Mouse (Mus musculus) megakaryocyte, embryonic 14.5 days (primary cell): ENCODE data around the gene Ccdc120. TPM values are rescaled to one million over a fixed set of nuclear protein-coding genes. Genes with fewer than 3 reads are reported as not detected.

Experiments
- H3K27me3 ChIP-seq: replicated peaks from 2 replicates; pipeline ENCODE3; 2012; ENCODE audit warnings: inconsistent platforms
- H3K36me3 ChIP-seq: replicated peaks from 2 replicates; pipeline ENCODE3; 2012; ENCODE audit warnings: low read length, inconsistent platforms, mixed read lengths
- H3K4me1 ChIP-seq: 2 replicates; pipeline ENCODE4 v1.6.1; 2012; ENCODE audit warnings: inconsistent platforms
- H3K4me3 ChIP-seq: replicated peaks from 2 replicates; pipeline ENCODE3; 2012; ENCODE audit warnings: moderate library complexity, mild to moderate bottlenecking, inconsistent platforms
- H3K9me3 ChIP-seq: 2 replicates; pipeline ENCODE4 v1.6.1; 2012; ENCODE audit warnings: inconsistent platforms
- FLI1 ChIP-seq: IDR thresholded peaks from 2 replicates; pipeline ENCODE4 v1.6.1; 2012; ENCODE audit warnings: low read length, inconsistent platforms, mixed read lengths
- GATA1 ChIP-seq: IDR thresholded peaks from 3 replicates; pipeline ENCODE4 v1.6.1; 2012; ENCODE audit warnings: mixed read lengths, low read length, inconsistent platforms, borderline replicate concordance
- polyA plus RNA-seq: library from polyadenylated mRNA; stranded (reverse); fragments of >175 nt; gene quantifications from 2 replicates; pipeline ENCODE4 v1.2.3, GENCODE M21; 2012; ENCODE audit warnings: low replicate concordance; ENCODE audit not compliant: insufficient read depth

Ccdc120 gene
- polyA plus RNA-seq, 1 experiment: 8.5 TPM

DNA sequence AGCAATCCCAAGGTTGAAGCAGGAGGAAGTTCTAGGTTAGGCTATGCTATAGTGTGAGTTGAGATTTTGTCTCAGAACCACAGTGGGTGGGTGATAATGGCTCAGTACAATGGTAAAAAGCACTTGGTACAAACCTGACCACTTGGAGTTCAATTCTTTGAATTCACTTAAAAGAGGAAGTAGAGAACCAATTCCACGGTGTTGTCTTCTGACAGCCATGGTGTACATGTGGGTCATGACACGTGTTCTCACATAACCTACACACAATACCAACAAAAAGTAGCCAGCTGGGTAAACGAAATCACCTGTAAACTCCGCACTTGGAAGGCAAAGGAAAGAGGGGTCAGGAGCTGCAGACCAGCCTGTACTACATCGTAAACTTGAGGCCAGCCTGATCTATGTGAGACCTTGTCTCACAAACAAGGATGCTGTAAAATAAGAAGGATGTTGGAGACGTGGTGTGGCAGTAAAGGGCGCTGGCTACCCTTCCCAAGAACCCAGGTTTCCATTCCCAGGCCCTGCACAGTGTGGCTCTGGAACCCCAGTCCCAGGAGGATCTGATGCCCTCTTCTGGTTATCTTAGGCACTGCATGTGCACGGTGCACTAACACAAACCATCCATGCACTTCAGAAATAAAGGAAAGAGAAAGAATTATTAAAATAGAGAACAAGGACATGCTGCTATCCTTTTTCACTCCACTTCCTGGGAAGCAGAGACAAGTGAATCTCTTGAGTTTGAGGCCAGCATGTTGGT, 25.8 kb upstream of the Ccdc120 start:
- H3K4me1 ChIP-seq: peaks cover 28% of the 10 kb centered on the region
- no peaks in the 10 kb centered on the region for H3K9me3 ChIP-seq
- no peaks in the 10 kb centered on the region for H3K27me3 ChIP-seq
- H3K36me3 ChIP-seq: peaks cover 36% of the 10 kb centered on the region
- no peak overlapping the region for H3K4me3 ChIP-seq
- TF ChIP-seq GATA1 (no peak), FLI1 (no peak)

GRCm38 (mm10) chrX:7775501-7776205, 24.9 kb upstream of the Ccdc120 start:
- H3K36me3 ChIP-seq: peaks cover 44% of the 10 kb centered on the region
- H3K4me3 ChIP-seq: no peak overlapping the region
- H3K9me3 ChIP-seq: no peaks in the 10 kb centered on the region
- H3K27me3 ChIP-seq: no peaks in the 10 kb centered on the region
- peaks cover 28% of the 10 kb centered on the region for H3K4me1 ChIP-seq
- TF ChIP-seq GATA1 (no peak), FLI1 (no peak)

DNA sequence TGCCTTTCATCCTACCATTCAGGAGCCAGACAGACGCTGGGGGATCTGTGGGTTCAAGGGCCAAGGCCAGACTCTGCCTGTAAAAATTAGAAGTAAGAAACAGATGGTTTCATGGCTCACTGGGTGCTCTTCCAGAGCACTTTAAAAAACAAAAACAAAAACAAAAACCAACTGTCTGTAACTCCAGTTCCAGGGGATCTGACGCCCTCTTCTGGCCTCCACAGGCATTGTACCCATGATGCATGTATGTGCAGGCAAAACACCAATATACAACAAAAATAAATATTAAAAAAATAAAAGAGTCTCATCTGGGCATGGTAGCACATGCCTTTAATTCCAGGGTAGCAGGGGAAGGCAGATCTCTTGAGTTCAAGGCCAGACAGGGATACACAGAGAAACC, 22.1 kb upstream of the Ccdc120 start:
- no peaks in the 10 kb centered on the region for H3K27me3 ChIP-seq
- no peaks in the 10 kb centered on the region for H3K9me3 ChIP-seq
- no peak overlapping the region for H3K4me3 ChIP-seq
- no peak for TF ChIP-seq FLI1
- TF ChIP-seq GATA1: no peak
- peaks cover 16% of the 10 kb centered on the region for H3K4me1 ChIP-seq
- peaks cover 73% of the 10 kb centered on the region for H3K36me3 ChIP-seq

DNA sequence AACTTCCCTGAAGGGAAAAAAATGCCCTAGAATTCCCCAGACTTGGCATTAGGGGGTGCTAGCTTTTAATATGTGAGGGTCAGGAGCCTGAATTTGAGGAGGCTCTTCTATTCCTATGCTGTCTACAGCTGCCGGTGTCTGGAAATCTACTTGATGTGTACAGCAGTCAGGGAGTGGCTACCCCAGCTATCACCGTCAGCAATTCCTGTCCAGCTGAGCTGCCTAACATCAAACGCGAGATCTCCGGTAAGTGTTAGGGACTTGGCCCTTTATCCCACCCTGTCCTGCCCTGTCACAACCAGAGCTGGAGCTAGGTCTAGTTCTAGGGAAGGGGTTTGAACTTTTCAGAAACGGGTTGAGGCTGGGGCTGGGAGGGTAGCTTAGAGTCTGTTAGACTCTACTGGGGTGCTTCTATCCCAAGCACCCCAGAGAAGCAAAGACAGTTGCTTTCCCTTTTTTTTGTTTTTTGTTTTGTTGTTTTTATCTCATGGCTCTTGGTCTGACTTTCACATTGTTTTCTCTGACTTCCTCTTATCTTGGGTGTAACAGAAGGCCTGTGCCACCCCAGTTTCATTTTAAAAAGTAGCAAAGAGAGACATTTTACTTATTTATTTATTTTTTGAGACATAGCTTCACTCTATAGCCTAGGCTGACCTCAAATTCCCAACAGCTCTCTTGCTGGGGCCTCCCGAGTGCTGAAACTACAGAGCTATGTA, 18.8 kb upstream of the Ccdc120 start:
- peaks cover 26% of the 10 kb centered on the region for H3K4me1 ChIP-seq
- no peaks in the 10 kb centered on the region for H3K9me3 ChIP-seq
- H3K27me3 ChIP-seq: no peaks in the 10 kb centered on the region
- no peak overlapping the region for H3K4me3 ChIP-seq
- TF ChIP-seq FLI1: no peak
- no peak for TF ChIP-seq GATA1
- peaks cover 89% of the 10 kb centered on the region for H3K36me3 ChIP-seq

DNA sequence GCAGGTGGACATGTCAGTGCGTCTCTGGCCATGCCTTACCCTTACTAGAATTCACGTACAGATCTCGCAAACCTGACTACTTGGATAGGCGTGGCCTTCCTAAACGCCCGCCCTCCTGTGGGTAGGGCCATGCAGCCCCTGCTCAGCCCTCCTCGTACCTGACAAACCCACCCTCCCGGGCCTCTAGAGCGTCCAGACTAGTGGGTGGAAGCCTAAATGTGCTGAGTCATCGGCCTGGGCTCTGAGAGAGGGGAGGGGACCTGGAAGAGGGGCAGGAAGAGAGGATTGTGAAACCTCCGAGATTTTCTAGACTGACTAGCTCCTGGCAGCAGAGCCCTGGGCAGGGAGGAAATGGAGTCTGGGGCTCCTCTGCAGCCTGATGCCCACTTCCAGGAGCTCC, 15.1 kb upstream of the Ccdc120 start:
- H3K36me3 ChIP-seq: peaks cover 55% of the 10 kb centered on the region
- H3K4me1 ChIP-seq: peaks cover 38% of the 10 kb centered on the region
- TF ChIP-seq FLI1: no peak
- no peak for TF ChIP-seq GATA1
- H3K9me3 ChIP-seq: no peaks in the 10 kb centered on the region
- H3K27me3 ChIP-seq: no peaks in the 10 kb centered on the region
- peak overlapping the region; percentile 52 for H3K4me3 ChIP-seq

- peaks cover 38% of the 10 kb centered on the region for H3K4me1 ChIP-seq
- H3K9me3 ChIP-seq: no peaks in the 10 kb centered on the region
- no peaks in the 10 kb centered on the region for H3K27me3 ChIP-seq
- H3K4me3 ChIP-seq: peak overlapping the region; percentile 52
- TF ChIP-seq FLI1 (no peak), GATA1 (no peak)
- H3K36me3 ChIP-seq: peaks cover 50% of the 10 kb centered on the region
These were observed 14.6 kb upstream of the Ccdc120 start for GRCm38 (mm10) chrX:7765281-7765670.

DNA sequence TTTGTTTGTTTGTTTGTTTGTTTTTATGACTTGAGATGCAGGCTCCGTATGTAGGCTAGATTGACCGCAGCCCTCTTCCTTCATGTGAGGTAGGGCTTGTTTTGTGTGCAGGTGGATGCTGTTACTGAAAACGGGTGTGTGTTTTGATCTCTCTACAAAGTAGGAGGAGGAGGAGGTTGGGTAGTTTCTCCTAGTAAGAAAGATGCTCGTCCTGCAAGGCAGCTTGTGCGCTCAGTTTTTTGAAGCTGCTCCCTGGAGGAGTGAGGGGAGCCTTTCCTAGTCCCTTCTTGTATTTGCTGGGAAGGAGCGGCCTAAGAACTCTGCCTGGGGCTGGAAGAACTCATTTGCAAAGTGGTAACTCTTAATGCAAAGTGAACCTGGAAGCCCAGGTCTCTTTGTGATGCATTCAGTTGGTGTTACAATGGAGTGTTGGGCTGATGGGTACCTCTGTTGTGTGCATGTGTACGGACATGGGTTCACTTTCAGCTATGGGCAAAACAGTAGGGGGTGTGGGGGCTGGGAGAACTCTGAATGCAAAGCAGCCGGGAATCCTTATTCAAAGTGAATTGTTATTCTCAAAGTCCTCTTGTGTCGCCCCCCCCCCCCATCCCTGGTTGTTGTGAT, 14.1 kb upstream of the Ccdc120 start:
- H3K27me3 ChIP-seq: no peaks in the 10 kb centered on the region
- TF ChIP-seq GATA1 (no peak), FLI1 (no peak)
- H3K9me3 ChIP-seq: no peaks in the 10 kb centered on the region
- H3K4me3 ChIP-seq: peak overlapping the region; percentile 96
- H3K4me1 ChIP-seq: peaks cover 38% of the 10 kb centered on the region
- peaks cover 45% of the 10 kb centered on the region for H3K36me3 ChIP-seq

GRCm38 (mm10) chrX:7763631-7764393, 13.1 kb upstream of the Ccdc120 start:
- Histone ChIP-seq H3K36me3 (peaks cover 36% of the 10 kb centered on the region), H3K9me3 (no peaks in the 10 kb centered on the region), H3K4me3 (peak overlapping the region; percentile 96), H3K27me3 (no peaks in the 10 kb centered on the region), H3K4me1 (peaks cover 34% of the 10 kb centered on the region)
- TF ChIP-seq GATA1 (no peak), FLI1 (no peak)

DNA sequence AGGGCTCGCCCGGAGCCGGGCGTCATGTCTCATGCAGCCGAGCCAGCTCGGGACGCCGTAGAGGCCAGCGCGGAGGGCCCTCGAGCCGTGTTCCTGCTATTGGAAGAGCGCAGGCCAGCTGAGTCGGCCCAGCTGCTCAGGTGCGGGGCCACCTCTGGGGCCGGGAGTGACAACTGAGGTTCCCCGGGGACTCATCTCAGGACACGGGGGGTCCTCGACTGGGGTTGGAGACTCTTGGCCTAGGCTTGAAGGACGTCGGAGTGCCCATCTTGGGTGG, 12.2 kb upstream of the Ccdc120 start:
- TF ChIP-seq FLI1 (no peak), GATA1 (no peak)
- Histone ChIP-seq H3K4me1 (peaks cover 34% of the 10 kb centered on the region), H3K4me3 (peak overlapping the region; percentile 96), H3K36me3 (peaks cover 27% of the 10 kb centered on the region), H3K9me3 (no peaks in the 10 kb centered on the region), H3K27me3 (no peaks in the 10 kb centered on the region)
